Mouse (Mus musculus): ENCODE data around the gene Phf12.

GRCm38 (mm10) chr11:78071938-78072337 is 89.4 kb downstream of the Phf12 start:
- no peak for TF ChIP-seq CTCF (IDR thresholded peaks at IDR 0.05; ENCODE audit: low read depth, low read length)
- no peak for TF ChIP-seq POLR2A (IDR thresholded peaks at IDR 0.05; ENCODE audit: insufficient read depth, low read length)
